Mouse (Mus musculus) intestine, embryonic 14.5 days (tissue): ENCODE data around the gene Spata3. TPM values are rescaled to one million over a fixed set of nuclear protein-coding genes. Genes with fewer than 3 reads are reported as not detected.

Experiments
- ATAC-seq: fragments of 200-750 bp; cut with Nextera tagmentation; replicated peaks from 2 replicates; pipeline ENCODE4 v1.8.0; 2017; ENCODE audit warnings: low read depth, moderate number of reproducible peaks, moderate TSS enrichment, moderate library complexity; ENCODE audit not compliant: low FRiP score, low TSS enrichment
- DNase-seq: peaks from one replicate; pipeline ENCODE4 v3.0.0-alpha.2; 2018; ENCODE audit warnings: low spot score
- H3K27ac ChIP-seq: fragments of 300-500 bp; sonication (generic); 2 replicates; pipeline ENCODE4 v1.5.1; 2014; ENCODE audit warnings: low read depth, mild to moderate bottlenecking, control low read depth
- H3K27me3 ChIP-seq: fragments of 300-500 bp; sonication (generic); replicated peaks from 2 replicates; pipeline ENCODE4 v1.6.1; 2014; ENCODE audit warnings: low read length, control low read depth; ENCODE audit not compliant: control insufficient read depth, insufficient read depth
- H3K36me3 ChIP-seq: fragments of 300-500 bp; sonication (generic); 2 replicates; pipeline ENCODE4 v1.6.1; 2014; ENCODE audit warnings: low read length, control low read depth; ENCODE audit not compliant: control insufficient read depth, insufficient read depth
- H3K4me1 ChIP-seq: fragments of 300-500 bp; sonication (generic); replicated peaks from 2 replicates; pipeline ENCODE4 v1.6.1; 2014; ENCODE audit warnings: low read length, control low read depth, mixed read lengths; ENCODE audit not compliant: control insufficient read depth, insufficient read depth
- H3K4me2 ChIP-seq: fragments of 300-500 bp; sonication (generic); 2 replicates; pipeline ENCODE4 v1.6.1; 2014; ENCODE audit warnings: low read length
- H3K4me3 ChIP-seq: fragments of 300-500 bp; sonication (generic); 2 replicates; pipeline ENCODE4 v1.5.1; 2014; ENCODE audit warnings: low read depth, low read length, control low read depth, mixed read lengths
- H3K9ac ChIP-seq: fragments of 300-500 bp; sonication (generic); 2 replicates; pipeline ENCODE4 v1.6.1; 2014; ENCODE audit warnings: mild to moderate bottlenecking, low read length
- H3K9me3 ChIP-seq: fragments of 300-500 bp; sonication (generic); 2 replicates; pipeline ENCODE4 v1.6.1; 2016; ENCODE audit warnings: low read length, control low read depth; ENCODE audit not compliant: control insufficient read depth
- WGBS: fragments of 180-500 bp; shearing (Covaris S2); extraction: QIAGEN DNeasy Blood & Tissue Kit; methylation state at CpG from one replicate; pipeline ENCODE4 v1.1.7; 2014; 5-methylcytosine and 5-hydroxymethylcytosine counted together
- polyA plus RNA-seq: library from polyadenylated mRNA; unstranded; fragments of >200 nt; fragmentation: Nextera tagmentation; extraction: Ambion mirVana; gene quantifications from 2 replicates; pipeline ENCODE4 v1.2.1, GENCODE M21; 2014

The Spata3 gene
- polyA plus RNA-seq, 1 experiment from 2014 or later: not detected

- H3K27ac ChIP-seq: no peak overlapping the region
- WGBS: 57% methylated on average over 4 of the region's 4 CpGs
- H3K9me3 ChIP-seq: peaks cover 4% of the 10 kb centered on the region; the same call in 1 of the 2 replicates
- no peaks in the 10 kb centered on the region; the same call in 1 of the 2 replicates for H3K4me1 ChIP-seq
- no peak for DNase-seq
- peaks cover 45% of the 10 kb centered on the region for H3K27me3 ChIP-seq
- ATAC-seq: no peak
- no peak overlapping the region for H3K4me2 ChIP-seq
- H3K9ac ChIP-seq: no peak overlapping the region
- no peaks in the 10 kb centered on the region for H3K36me3 ChIP-seq
- H3K4me3 ChIP-seq: no peak overlapping the region
Observed at GRCm38 (mm10) chr1:86045056-86045455, 28.4 kb downstream of the Spata3 start.

DNA sequence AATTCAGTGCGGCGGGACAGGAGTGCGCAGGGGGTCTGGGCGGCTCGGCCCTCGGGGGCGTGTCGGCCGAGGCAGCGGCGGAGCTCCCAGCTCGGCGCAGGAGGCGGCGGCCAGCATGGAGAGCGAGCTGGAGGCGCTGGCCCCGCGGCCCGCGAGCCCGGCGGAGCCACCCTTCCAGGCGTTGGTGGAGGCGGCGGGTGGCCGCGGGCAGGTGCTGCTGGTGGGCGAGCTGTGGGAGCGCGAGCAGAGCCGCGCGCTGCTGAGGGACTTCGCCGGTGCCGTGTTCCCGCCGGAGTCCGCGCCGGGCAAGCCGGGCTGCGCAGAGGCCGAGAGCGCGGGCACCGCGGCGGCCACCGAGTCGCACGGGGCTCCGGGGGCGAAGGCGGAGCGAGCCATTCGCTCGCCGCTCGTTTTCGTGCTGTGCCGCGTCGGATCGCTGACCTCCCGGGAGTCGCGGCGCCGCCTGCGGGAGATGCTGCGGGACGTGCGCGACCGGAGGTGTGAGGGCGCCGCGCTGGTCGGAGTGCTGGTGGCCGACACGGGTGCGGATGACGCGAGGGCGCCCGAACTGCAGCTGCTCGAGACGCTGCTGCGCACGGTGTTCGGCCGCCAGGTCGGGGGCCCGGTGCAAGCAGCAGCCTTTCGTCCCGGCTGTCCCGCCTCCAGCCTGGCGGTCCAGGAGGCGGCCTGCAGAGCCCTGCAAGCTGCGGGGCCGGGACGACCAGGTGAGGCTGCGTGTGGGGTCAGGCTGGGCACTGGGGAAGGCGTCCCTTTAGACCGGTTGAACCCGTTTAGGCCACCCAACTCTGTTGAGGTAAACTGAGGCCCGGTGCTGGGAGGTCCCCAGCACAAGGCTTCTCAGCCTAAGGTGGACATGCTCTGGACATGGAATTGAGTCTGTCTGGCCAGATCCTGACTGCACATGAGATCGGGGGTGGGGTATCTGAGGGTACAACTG is 29.5 kb downstream of the Spata3 start, which contains the start of gene 2810459M11Rik:
Gene 2810459M11Rik (plus strand): TSS at position 16 of the 958 bp plus-strand sequence.
- peak within 1 kb of the TSS; percentile 41 for H3K4me3 ChIP-seq
- H3K36me3 ChIP-seq: no peaks in the 10 kb centered on the region
- H3K9ac ChIP-seq: peak within 1 kb of the TSS; percentile 17
- peak; percentile 77 for ATAC-seq
- H3K4me2 ChIP-seq: peak within 1 kb of the TSS; percentile 70
- no peak within 1 kb of the TSS for H3K27ac ChIP-seq
- DNase-seq: peak; percentile 78
- H3K27me3 ChIP-seq: peaks cover 45% of the 10 kb centered on the region
- peaks cover 4% of the 10 kb centered on the region; the same call in 1 of the 2 replicates for H3K9me3 ChIP-seq
- no peaks in the 10 kb centered on the region; the same call in 1 of the 2 replicates for H3K4me1 ChIP-seq
- 1% methylated on average over 88 of the region's 110 CpGs for WGBS

- DNase-seq (peak; percentile 65), ATAC-seq (0 out of 2 replicates have a peak, but pooled peaks have one; percentile 18)
- Histone ChIP-seq H3K4me2 (peak overlapping the region; percentile 70), H3K27me3 (peaks cover 45% of the 10 kb centered on the region), H3K36me3 (no peaks in the 10 kb centered on the region), H3K27ac (no peak overlapping the region), H3K4me3 (peak overlapping the region; percentile 41), H3K9ac (no peak overlapping the region; the same call in 1 of the 2 replicates), H3K9me3 (no peaks in the 10 kb centered on the region), H3K4me1 (no peaks in the 10 kb centered on the region; the same call in 1 of the 2 replicates)
- WGBS: 13% methylated on average over 24 of the region's 24 CpGs
Observed at GRCm38 (mm10) chr1:86046833-86047563, 30.4 kb downstream of the Spata3 start.

GRCm38 (mm10) chr1:86048231-86048630 is 31.6 kb downstream of the Spata3 start:
- no peak for DNase-seq
- Histone ChIP-seq H3K36me3 (no peaks in the 10 kb centered on the region), H3K27me3 (peaks cover 45% of the 10 kb centered on the region), H3K4me2 (no peak overlapping the region), H3K9me3 (no peaks in the 10 kb centered on the region), H3K27ac (no peak overlapping the region), H3K9ac (no peak overlapping the region), H3K4me3 (no peak overlapping the region), H3K4me1 (no peaks in the 10 kb centered on the region; the same call in 1 of the 2 replicates)
- 82% methylated on average over 4 of the region's 4 CpGs for WGBS
- no peak for ATAC-seq

- no peak for DNase-seq
- Histone ChIP-seq H3K4me1 (no peaks in the 10 kb centered on the region; the same call in 1 of the 2 replicates), H3K36me3 (no peaks in the 10 kb centered on the region), H3K9ac (no peak overlapping the region), H3K27ac (no peak overlapping the region), H3K4me2 (no peak overlapping the region), H3K4me3 (no peak overlapping the region), H3K9me3 (no peaks in the 10 kb centered on the region), H3K27me3 (peaks cover 43% of the 10 kb centered on the region)
- no peak for ATAC-seq
- 82% methylated on average over 3 of the region's 3 CpGs for WGBS
Observed at GRCm38 (mm10) chr1:86048744-86049143, 32.1 kb downstream of the Spata3 start.

- WGBS: 77% methylated on average over 12 of the region's 12 CpGs
- no peaks in the 10 kb centered on the region for H3K36me3 ChIP-seq
- no peaks in the 10 kb centered on the region for H3K4me1 ChIP-seq
- ATAC-seq: no peak
- H3K27me3 ChIP-seq: 0 out of 2 replicates have a peak, but pooled peaks cover 5% of the 10 kb centered on the region
- no peak overlapping the region for H3K4me3 ChIP-seq
- H3K4me2 ChIP-seq: no peak overlapping the region
- no peak overlapping the region for H3K27ac ChIP-seq
- no peak for DNase-seq
- H3K9ac ChIP-seq: no peak overlapping the region
- no peaks in the 10 kb centered on the region for H3K9me3 ChIP-seq
Observed at GRCm38 (mm10) chr1:86053198-86053921, 36.7 kb downstream of the Spata3 start.

- no peak overlapping the region for H3K9ac ChIP-seq
- H3K4me3 ChIP-seq: no peak overlapping the region
- no peak overlapping the region for H3K27ac ChIP-seq
Observed at GRCm38 (mm10) chr1:86054943-86055342, 38.3 kb downstream of the Spata3 start.

DNA sequence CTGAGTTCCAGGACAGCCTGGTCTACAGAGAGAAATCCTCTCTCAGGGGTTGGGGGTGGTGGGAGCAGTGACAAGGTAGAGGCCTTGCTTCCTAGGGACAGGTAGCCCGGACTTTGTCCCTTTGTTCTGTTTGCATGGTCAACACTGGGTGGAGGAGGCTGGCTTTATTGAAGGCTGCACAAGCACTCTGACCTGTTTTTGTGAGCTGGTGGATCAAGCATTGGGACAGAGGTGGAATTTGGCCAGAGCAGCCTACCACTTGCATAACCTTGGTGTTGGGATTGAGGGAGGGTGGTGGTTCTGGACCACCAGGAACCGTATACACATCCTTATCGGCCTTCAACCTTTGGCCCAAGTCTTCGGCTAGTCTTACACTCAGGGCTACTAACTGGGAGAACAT is 39.7 kb downstream of the Spata3 start:
- 0 out of 2 replicates have a peak, but pooled peaks cover 3% of the 10 kb centered on the region for H3K4me1 ChIP-seq
- 73% methylated on average over 4 of the region's 4 CpGs for WGBS
- no peaks in the 10 kb centered on the region for H3K36me3 ChIP-seq
- no peak overlapping the region for H3K27ac ChIP-seq
- ATAC-seq (0 out of 2 replicates have a peak, but pooled peaks have one; percentile 41), DNase-seq (no peak)
- no peak overlapping the region for H3K4me2 ChIP-seq
- no peaks in the 10 kb centered on the region for H3K9me3 ChIP-seq
- no peaks in the 10 kb centered on the region for H3K27me3 ChIP-seq
- H3K4me3 ChIP-seq: no peak overlapping the region
- no peak overlapping the region for H3K9ac ChIP-seq

More at GRCm38 (mm10) chr1:86054943-86055342, 38.3 kb downstream of the Spata3 start:
- ATAC-seq (no peak), DNase-seq (no peak)
- no peaks in the 10 kb centered on the region for H3K36me3 ChIP-seq
- H3K9me3 ChIP-seq: no peaks in the 10 kb centered on the region
- H3K4me1 ChIP-seq: 0 out of 2 replicates have a peak, but pooled peaks cover 3% of the 10 kb centered on the region
- H3K27me3 ChIP-seq: no peaks in the 10 kb centered on the region
- 32% methylated on average over 3 of the region's 3 CpGs for whole genome bisulfite sequencing
- no peak overlapping the region for H3K4me2 ChIP-seq
